Mouse (Mus musculus) subcutaneous adipose tissue, adult 2 months (tissue): Measurements from ENCODE around the gene Cyp2d12. TPM values are rescaled to one million over a fixed set of nuclear protein-coding genes. Genes with fewer than 3 reads are reported as not detected.

Source experiments
- polyA plus RNA-seq: library from polyadenylated mRNA; depleted of rRNA; stranded (reverse); fragments of >200 nt; gene quantifications from 2 replicates; pipeline ENCODE4 v1.2.3, GENCODE M21; 2012; ENCODE audit warnings: low replicate concordance; rRNA removed

Gene Cyp2d12
- not detected in 2 replicates for polyA plus RNA-seq

DNA sequence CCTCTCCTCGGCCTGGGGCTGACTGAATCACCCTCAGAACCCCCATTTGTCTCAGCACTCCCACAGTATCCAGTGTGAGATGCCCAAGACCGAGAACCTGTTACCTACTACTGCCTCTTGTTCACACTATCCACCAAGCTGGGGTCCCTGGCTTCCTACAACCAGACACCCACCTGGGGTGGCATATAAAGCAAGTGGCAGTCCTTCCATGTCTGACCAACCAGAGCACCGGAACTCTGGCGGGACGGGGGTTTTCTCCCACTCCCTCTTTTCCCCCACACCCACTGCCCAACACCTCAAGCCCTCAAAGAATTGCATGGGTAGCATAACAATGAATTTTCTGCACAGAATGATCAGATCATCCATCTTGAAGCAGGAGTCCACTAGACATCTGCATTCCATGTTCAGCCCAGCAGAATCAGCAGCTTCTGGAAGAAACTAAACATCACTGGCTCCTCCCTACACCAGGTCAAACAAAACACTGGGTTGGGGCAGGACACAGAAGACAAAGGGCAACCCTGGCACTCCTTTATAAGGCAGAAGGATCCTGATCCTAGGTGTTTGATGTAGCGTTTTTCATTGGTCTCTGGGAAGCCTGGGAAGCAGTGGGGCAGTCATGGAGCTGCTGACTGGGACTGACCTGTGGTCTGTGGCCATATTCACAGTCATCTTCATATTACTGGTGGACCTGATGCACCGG is at the start of gene Cyp2d12:
Gene Cyp2d12 (plus strand): TSS at position 542 of the 700 bp plus-strand sequence.

Other genes with a start within 250 kb of the Cyp2d12 start
- 135 and 144 TPM in 2 replicates for gene Naga, start 216.1 kb upstream of the Cyp2d12 start, polyA plus RNA-seq
- 2.1 and 8.0 TPM in 2 replicates for gene Pheta2, start 216.1 kb upstream of the Cyp2d12 start, polyA plus RNA-seq
- 221 and 257 TPM in 2 replicates for gene Smdt1, start 216.1 kb upstream of the Cyp2d12 start, polyA plus RNA-seq
- 293 and 339 TPM in 2 replicates for gene Ndufa6, start 200.8 kb upstream of the Cyp2d12 start, polyA plus RNA-seq
- 65.9 and 85.3 TPM in 2 replicates for gene Cyp2d22, start 174.8 kb upstream of the Cyp2d12 start, polyA plus RNA-seq
- gene Cyp2d11, start 161.1 kb upstream of the Cyp2d12 start, polyA plus RNA-seq: not detected in 2 replicates
- gene Cyp2d10, start 147.9 kb upstream of the Cyp2d12 start, polyA plus RNA-seq: 0.30 TPM in 1 of 2 replicates, not detected in the other
- not detected in 2 replicates for gene Cyp2d9, start 121.6 kb upstream of the Cyp2d12 start, polyA plus RNA-seq
- 0.04 TPM in 1 of 2 replicates, not detected in the other for gene Cyp2d34, start 65.9 kb downstream of the Cyp2d12 start, polyA plus RNA-seq
- 0.10 TPM in 1 of 2 replicates, not detected in the other for gene Cyp2d40, start 209.1 kb downstream of the Cyp2d12 start, polyA plus RNA-seq
- 0.17 and 0.49 TPM in 2 replicates for gene Cyp2d26, start 239.2 kb downstream of the Cyp2d12 start, polyA plus RNA-seq